In genomic region chr14:114829310-114829709, GRCm38 (mm10) we compare ENCODE assay signal across 27 mouse cellular contexts.
A peak's percentile ranks its signal among the peaks of the same experiment; 100 is the strongest.
DNase-seq lines count a peak whose midpoint lies in the region; ATAC-seq and TF ChIP-seq lines count a peak whose summit lies in the region.
"Had no signal": no experiment of that assay in that cellular context is flagged by ENCODE, and none has a peak within 500 bp of the region (broad histone marks: within the 10 kb centered on the region; RNA-seq: fewer than 3 reads in every experiment).

No protein-coding gene starts in this region.

- WGBS in kidney, postnatal 0 days = 35% methylated on average over 2 of the region's 2 CpGs
- WGBS in kidney, embryonic 16.5 days = 53% methylated on average over 2 of the region's 2 CpGs
- 24% methylated on average over 2 of the region's 2 CpGs for WGBS in limb, embryonic 10.5 days

- no peak for ATAC-seq in kidney, postnatal 0 days (replicated peaks; ENCODE audit: low FRiP score, low read depth)
- no peak for ATAC-seq in kidney, embryonic 16.5 days (ENCODE audit: low FRiP score, low TSS enrichment)
- ATAC-seq: forebrain, postnatal 0 days; liver, embryonic 12.5 days had no signal

- H3K9ac ChIP-seq in kidney, postnatal 0 days (ENCODE audit: low read depth, low read length) = no peak overlapping the region
- no peak overlapping the region for H3K9ac ChIP-seq in kidney, embryonic 16.5 days (replicated peaks; ENCODE audit: low read length)
- H3K9ac ChIP-seq: embryonic facial prominence, embryonic 15.5 days; forebrain, postnatal 0 days; heart, embryonic 13.5 days; hindbrain, embryonic 14.5 days; limb, embryonic 12.5 days; liver, embryonic 12.5 days had no signal

- no peak for TF ChIP-seq POLR2A in brain, embryonic 14.5 days (IDR thresholded peaks at IDR 0.05; ENCODE audit: borderline replicate concordance, extremely low read depth, insufficient read depth, insufficient read length, poor library complexity, severe bottlenecking)

- H3K36me3 ChIP-seq in kidney, postnatal 0 days (ENCODE audit: insufficient read depth, low read length) = no peaks in the 10 kb centered on the region
- H3K36me3 ChIP-seq in kidney, embryonic 16.5 days (ENCODE audit: insufficient read depth, low read length) = no peaks in the 10 kb centered on the region
- no peaks in the 10 kb centered on the region for H3K36me3 ChIP-seq in limb, embryonic 10.5 days
- H3K36me3 ChIP-seq: embryonic facial prominence, embryonic 15.5 days; heart, embryonic 13.5 days; limb, embryonic 12.5 days; liver, embryonic 12.5 days had no signal

- no peak overlapping the region for H3K27ac ChIP-seq in kidney, postnatal 0 days
- H3K27ac ChIP-seq in kidney, embryonic 16.5 days (ENCODE audit: low read length) = no peak overlapping the region
- peak overlapping the region; percentile 61 for H3K27ac ChIP-seq in limb, embryonic 10.5 days
- H3K27ac ChIP-seq: embryonic facial prominence, embryonic 15.5 days; heart, adult 2 months; heart, embryonic 13.5 days; hindbrain, embryonic 14.5 days; layer of hippocampus, adult 2 months; limb, embryonic 12.5 days; liver, embryonic 12.5 days; stomach, postnatal 0 days had no signal

- no peaks in the 10 kb centered on the region for H3K9me3 ChIP-seq in kidney, postnatal 0 days (replicated peaks; ENCODE audit: low read length)
- 0 out of 2 replicates have a peak, but pooled peaks cover 2% of the 10 kb centered on the region for H3K9me3 ChIP-seq in kidney, embryonic 16.5 days (ENCODE audit: low read length)
- H3K9me3 ChIP-seq in limb, embryonic 10.5 days (replicated peaks) = no peaks in the 10 kb centered on the region
- H3K9me3 ChIP-seq: embryonic facial prominence, embryonic 15.5 days; heart, embryonic 13.5 days; limb, embryonic 12.5 days; liver, embryonic 12.5 days had no signal

- DNase-seq in kidney, postnatal 0 days (ENCODE audit: low spot score) = peak; percentile 1
- DNase-seq in brain, embryonic 14.5 days (ENCODE audit: low read depth) = peak; percentile 65
- DNase-seq in embryo, embryonic 11 days = peak; percentile 72
- no peak for DNase-seq in limb, embryonic 10.5 days (ENCODE audit: low spot score)
- DNase-seq in cerebellum, adult 8-10 months = no peak
- no peak for DNase-seq in cerebellum, postnatal 4 days (ENCODE audit: low spot score in 2 of 2)
- DNase-seq: cerebellum, adult 18-20 months; cerebellum, postnatal 36 days; forebrain, postnatal 0 days; gastrocnemius, postnatal 36 days; heart, adult 2 months; heart, postnatal 14 days; kidney, adult 8-10 months; kidney, postnatal 25 days; layer of hippocampus, postnatal 36 days; lung, adult 18-20 months; right cerebral cortex, postnatal 14 days; thymus, adult 2 months; thymus, postnatal 4 days had no signal

- H3K4me3 ChIP-seq in kidney, postnatal 0 days (replicated peaks; ENCODE audit: low read depth, low read length) = no peak overlapping the region
- H3K4me3 ChIP-seq in kidney, embryonic 16.5 days (ENCODE audit: low read length) = no peak overlapping the region
- no peak overlapping the region for H3K4me3 ChIP-seq in limb, embryonic 10.5 days
- H3K4me3 ChIP-seq: embryonic facial prominence, embryonic 15.5 days; heart, adult 2 months; heart, embryonic 13.5 days; layer of hippocampus, adult 2 months; limb, embryonic 12.5 days; liver, embryonic 12.5 days had no signal

- H3K27me3 ChIP-seq in kidney, postnatal 0 days (ENCODE audit: insufficient read depth, low read length) = no peaks in the 10 kb centered on the region
- no peaks in the 10 kb centered on the region; the same call in 1 of the 2 replicates for H3K27me3 ChIP-seq in kidney, embryonic 16.5 days (ENCODE audit: insufficient read depth, low read length)
- H3K27me3 ChIP-seq in limb, embryonic 10.5 days (ENCODE audit: low read depth, poor library complexity, severe bottlenecking) = no peaks in the 10 kb centered on the region
- H3K27me3 ChIP-seq: embryonic facial prominence, embryonic 15.5 days; heart, embryonic 13.5 days; limb, embryonic 12.5 days; liver, embryonic 12.5 days had no signal

- no peak for TF ChIP-seq CTCF in kidney, postnatal 0 days (IDR thresholded peaks at IDR 0.05; ENCODE audit: low read depth)
- TF ChIP-seq CTCF in brain, embryonic 14.5 days (IDR thresholded peaks at IDR 0.05; ENCODE audit: borderline replicate concordance, extremely low read depth, insufficient read depth, insufficient read length) = no peak

- no peaks in the 10 kb centered on the region for H3K4me1 ChIP-seq in kidney, postnatal 0 days (replicated peaks; ENCODE audit: insufficient read depth, low read length)
- H3K4me1 ChIP-seq in kidney, embryonic 16.5 days (ENCODE audit: insufficient read depth, low read length) = no peaks in the 10 kb centered on the region
- peaks cover 41% of the 10 kb centered on the region for H3K4me1 ChIP-seq in limb, embryonic 10.5 days
- H3K4me1 ChIP-seq: embryonic facial prominence, embryonic 15.5 days; liver, embryonic 12.5 days had no signal

- H3K4me2 ChIP-seq in kidney, postnatal 0 days (ENCODE audit: low read length) = no peak overlapping the region
- no peak overlapping the region for H3K4me2 ChIP-seq in kidney, embryonic 16.5 days (replicated peaks; ENCODE audit: low read depth, low read length)
- H3K4me2 ChIP-seq: embryonic facial prominence, embryonic 15.5 days; heart, embryonic 13.5 days; hindbrain, embryonic 14.5 days; limb, embryonic 12.5 days; liver, embryonic 12.5 days had no signal

Comparison
In these comparisons a context has a peak if more than half of its experiments do, and no peak if none do; other contexts are left out.
1. DNase-seq: peak in kidney, postnatal 0 days (single experiment), brain, embryonic 14.5 days (single experiment) and embryo, embryonic 11 days (single experiment); none in limb, embryonic 10.5 days (single experiment), cerebellum, adult 8-10 months (single experiment) and cerebellum, postnatal 4 days (0 of 2).